Mouse (Mus musculus) megakaryocyte, embryonic 14.5 days (primary cell): ENCODE results near the gene Gm9747.

Experiments
- FLI1 ChIP-seq: IDR thresholded peaks from 2 replicates; pipeline ENCODE4 v1.6.1; 2012; ENCODE audit warnings: low read length, inconsistent platforms, mixed read lengths
- GATA1 ChIP-seq: IDR thresholded peaks from 3 replicates; pipeline ENCODE4 v1.6.1; 2012; ENCODE audit warnings: mixed read lengths, low read length, inconsistent platforms, borderline replicate concordance

GRCm38 (mm10) chr1:82243260-82243825, 10.4 kb downstream of the Gm9747 start:
- TF ChIP-seq FLI1 (no peak), GATA1 (no peak)
